Mouse (Mus musculus) limb, embryonic 14.5 days (tissue): Measurements from ENCODE around the gene Defb28. TPM values are rescaled to one million over a fixed set of nuclear protein-coding genes. Genes with fewer than 3 reads are reported as not detected.
A peak's percentile ranks its signal among the peaks of the same experiment; 100 is the strongest.

Source experiments
- ATAC-seq: fragments of 200-750 bp; cut with Nextera tagmentation; 2 replicates; pipeline ENCODE4 v1.8.0; 2017; ENCODE audit warnings: low read depth, moderate number of reproducible peaks, moderate TSS enrichment; ENCODE audit not compliant: low FRiP score
- DNase-seq: peaks from one replicate; pipeline ENCODE4 v3.0.0-alpha.2; 2015; ENCODE audit warnings: low spot score
- H3K27ac ChIP-seq: fragments of 300-500 bp; sonication (generic); replicated peaks from 2 replicates; pipeline ENCODE4 v1.5.1; 2014; ENCODE audit warnings: low read depth, mild to moderate bottlenecking, low read length, moderate library complexity, mixed read lengths
- H3K27me3 ChIP-seq: fragments of 300-500 bp; sonication (generic); 2 replicates; pipeline ENCODE4 v1.6.1; 2014; ENCODE audit warnings: low read length, mixed read lengths; ENCODE audit not compliant: control insufficient read depth, insufficient read depth
- H3K36me3 ChIP-seq: fragments of 300-500 bp; sonication (generic); 2 replicates; pipeline ENCODE4 v1.6.1; 2014; ENCODE audit warnings: mild to moderate bottlenecking, low read length, moderate library complexity, mixed read lengths; ENCODE audit not compliant: control insufficient read depth, insufficient read depth
- H3K4me1 ChIP-seq: fragments of 300-500 bp; sonication (generic); 2 replicates; pipeline ENCODE4 v1.6.1; 2014; ENCODE audit warnings: antibody characterized with exemption, low read length, mixed read lengths; ENCODE audit not compliant: control insufficient read depth, insufficient read depth
- H3K4me2 ChIP-seq: fragments of 300-500 bp; sonication (generic); replicated peaks from 2 replicates; pipeline ENCODE4 v1.6.1; 2014; ENCODE audit warnings: low read depth, mild to moderate bottlenecking, low read length, moderate library complexity; ENCODE audit not compliant: severe bottlenecking
- H3K4me3 ChIP-seq: fragments of 300-500 bp; sonication (generic); replicated peaks from 2 replicates; pipeline ENCODE4 v1.5.1; 2014; ENCODE audit warnings: low read length
- H3K9ac ChIP-seq: fragments of 300-500 bp; sonication (generic); 2 replicates; pipeline ENCODE4 v1.6.1; 2014; ENCODE audit warnings: mild to moderate bottlenecking, low read depth, low read length, moderate library complexity; ENCODE audit not compliant: severe bottlenecking
- H3K9me3 ChIP-seq: fragments of 300-500 bp; sonication (generic); 2 replicates; pipeline ENCODE4 v1.6.1; 2016; ENCODE audit warnings: low read length; ENCODE audit not compliant: control insufficient read depth
- POLR2A ChIP-seq: fragments of 200-500 bp; IDR thresholded peaks from 2 replicates; pipeline ENCODE4 v1.8.0; 2012; ENCODE audit warnings: inconsistent platforms, mild to moderate bottlenecking, moderate library complexity, borderline replicate concordance; ENCODE audit not compliant: insufficient read depth, insufficient read length; ENCODE audit errors: extremely low read depth
- WGBS: fragments of 180-500 bp; shearing (Covaris S2); extraction: QIAGEN DNeasy Blood & Tissue Kit; methylation state at CpG from one replicate; pipeline ENCODE4 v1.1.7; 2014; 5-methylcytosine and 5-hydroxymethylcytosine counted together
- polyA plus RNA-seq, 2 experiments: library from polyadenylated mRNA; depleted of rRNA in 1 of 2; stranded (reverse) in 1 of 2; unstranded in 1 of 2; fragments of >200 nt; fragmentation: Nextera tagmentation in 1 of 2; extraction: Ambion mirVana in 1 of 2; gene quantifications; 2 replicates each; pipeline versions ENCODE4 v1.2.1 to v1.2.3; 2012 to 2014

The Defb28 gene
- polyA plus RNA-seq, 2 experiments: not detected

GRCm38 (mm10) chr2:152553774-152554423, 35.8 kb downstream of the Defb28 start:
- Histone ChIP-seq H3K9ac (no peak overlapping the region), H3K36me3 (no peaks in the 10 kb centered on the region), H3K9me3 (no peaks in the 10 kb centered on the region), H3K27me3 (no peaks in the 10 kb centered on the region), H3K4me1 (no peaks in the 10 kb centered on the region), H3K4me3 (no peak overlapping the region), H3K27ac (no peak overlapping the region), H3K4me2 (0 out of 2 replicates have a peak overlapping the region, but pooled peaks have one; percentile 25)
- DNase-seq (peak; percentile 67), ATAC-seq (no peak)
- TF ChIP-seq POLR2A: no peak
- 12% methylated on average over 16 of the region's 16 CpGs for WGBS

DNA sequence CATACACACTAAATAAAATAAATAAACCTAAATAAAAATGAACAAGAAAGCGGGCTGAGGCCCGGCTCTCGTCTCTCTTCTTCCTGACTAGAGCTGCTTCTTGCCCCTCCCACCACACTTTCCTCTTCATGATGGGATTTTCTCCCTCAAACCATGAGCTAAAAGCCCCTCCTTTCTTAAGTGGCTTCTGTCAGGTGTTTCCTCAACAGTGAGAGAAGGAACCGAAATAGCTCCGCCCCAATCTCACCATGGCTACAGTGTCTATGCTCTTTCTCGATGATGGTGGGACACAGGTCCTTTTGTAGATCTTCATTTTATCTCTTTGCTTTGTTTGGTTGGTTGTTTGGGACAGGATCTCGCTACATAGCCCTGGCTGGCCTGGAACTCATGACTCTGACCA, 38.6 kb downstream of the Defb28 start:
- WGBS: 83% methylated on average over 7 of the region's 7 CpGs
- TF ChIP-seq POLR2A: no peak
- no peaks in the 10 kb centered on the region for H3K9me3 ChIP-seq
- H3K4me3 ChIP-seq: no peak overlapping the region
- ATAC-seq (no peak), DNase-seq (no peak)
- H3K9ac ChIP-seq: no peak overlapping the region
- no peak overlapping the region for H3K27ac ChIP-seq
- no peaks in the 10 kb centered on the region for H3K4me1 ChIP-seq
- H3K4me2 ChIP-seq: no peak overlapping the region
- H3K27me3 ChIP-seq: no peaks in the 10 kb centered on the region
- no peaks in the 10 kb centered on the region for H3K36me3 ChIP-seq

DNA sequence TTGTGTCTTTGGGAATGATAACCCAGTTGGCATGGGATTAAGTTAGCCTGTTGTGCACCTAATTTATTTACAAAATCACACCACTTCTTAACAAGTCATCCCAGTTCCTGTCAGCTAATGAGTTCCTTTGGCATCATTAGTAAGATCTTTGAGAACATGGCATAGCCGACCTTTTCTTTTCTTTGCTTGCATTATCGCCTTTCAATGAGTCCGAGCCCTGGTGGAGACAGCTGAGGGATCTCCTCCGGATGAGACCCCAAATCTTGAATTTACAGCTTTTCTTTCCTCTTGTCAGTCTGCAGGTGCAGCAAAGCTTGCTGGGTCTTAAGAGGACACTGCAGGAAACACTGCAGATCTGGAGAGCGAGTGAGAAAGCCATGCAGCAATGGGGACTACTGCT, 51.0 kb downstream of the Defb28 start, which contains the start of gene Gm17416:
Gene Gm17416, plus strand, starts transcription at position 301 of the 400 bp plus-strand sequence.
- no peaks in the 10 kb centered on the region for H3K4me1 ChIP-seq
- H3K9ac ChIP-seq: no peak within 1 kb of the TSS
- no peak for TF ChIP-seq POLR2A
- 92% methylated on average over 5 of the region's 5 CpGs for WGBS
- no peak within 1 kb of the TSS for H3K4me2 ChIP-seq
- H3K27ac ChIP-seq: no peak within 1 kb of the TSS
- no peaks in the 10 kb centered on the region for H3K27me3 ChIP-seq
- DNase-seq (no peak), ATAC-seq (no peak)
- no peak within 1 kb of the TSS for H3K4me3 ChIP-seq
- H3K36me3 ChIP-seq: no peaks in the 10 kb centered on the region
- H3K9me3 ChIP-seq: no peaks in the 10 kb centered on the region

GRCm38 (mm10) chr2:152569881-152570280, 51.8 kb downstream of the Defb28 start:
- no peaks in the 10 kb centered on the region for H3K4me1 ChIP-seq
- no peak for TF ChIP-seq POLR2A
- no peaks in the 10 kb centered on the region for H3K27me3 ChIP-seq
- DNase-seq: no peak
- no peaks in the 10 kb centered on the region for H3K36me3 ChIP-seq
- H3K4me2 ChIP-seq: no peak overlapping the region
- no peak overlapping the region for H3K4me3 ChIP-seq
- ATAC-seq: no peak
- H3K27ac ChIP-seq: no peak overlapping the region
- 70% methylated on average over 4 of the region's 4 CpGs for WGBS
- H3K9ac ChIP-seq: no peak overlapping the region
- no peaks in the 10 kb centered on the region for H3K9me3 ChIP-seq

GRCm38 (mm10) chr2:152570313-152570712, 52.3 kb downstream of the Defb28 start:
- ATAC-seq (no peak), DNase-seq (no peak)
- no peaks in the 10 kb centered on the region for H3K9me3 ChIP-seq
- TF ChIP-seq POLR2A: no peak
- no peak overlapping the region for H3K9ac ChIP-seq
- 83% methylated on average over 6 of the region's 6 CpGs for WGBS
- H3K36me3 ChIP-seq: no peaks in the 10 kb centered on the region
- H3K27ac ChIP-seq: no peak overlapping the region
- no peaks in the 10 kb centered on the region for H3K4me1 ChIP-seq
- H3K4me2 ChIP-seq: no peak overlapping the region
- H3K27me3 ChIP-seq: no peaks in the 10 kb centered on the region
- H3K4me3 ChIP-seq: no peak overlapping the region

Other genes starting within 250 kb of the Defb28 start
- gene Tbc1d20, start 224.4 kb upstream of the Defb28 start, polyA plus RNA-seq (2012; rRNA removed): 63.1 and 71.2 TPM in 2 replicates
- gene Tbc1d20, start 224.4 kb upstream of the Defb28 start, polyA plus RNA-seq (2014; fragmentation: Nextera tagmentation; extraction: Ambion mirVana): 32.0 and 39.3 TPM in 2 replicates
- gene Rbck1, start 185.6 kb upstream of the Defb28 start, polyA plus RNA-seq (2012; rRNA removed): 219 and 287 TPM in 2 replicates
- gene Rbck1, start 185.6 kb upstream of the Defb28 start, polyA plus RNA-seq (2014; fragmentation: Nextera tagmentation; extraction: Ambion mirVana): 89.5 and 94.1 TPM in 2 replicates
- 0.77 and 0.99 TPM in 2 replicates for gene Trib3, start 174.2 kb upstream of the Defb28 start, polyA plus RNA-seq (2012; rRNA removed)
- 1.2 and 1.4 TPM in 2 replicates for gene Trib3, start 174.2 kb upstream of the Defb28 start, polyA plus RNA-seq (2014; fragmentation: Nextera tagmentation; extraction: Ambion mirVana)
- 3.6 and 4.9 TPM in 2 replicates for gene Nrsn2, start 141.6 kb upstream of the Defb28 start, polyA plus RNA-seq (2012; rRNA removed)
- 2.5 and 2.7 TPM in 2 replicates for gene Nrsn2, start 141.6 kb upstream of the Defb28 start, polyA plus RNA-seq (2014; fragmentation: Nextera tagmentation; extraction: Ambion mirVana)
- gene Sox12, start 120.2 kb upstream of the Defb28 start, polyA plus RNA-seq (2012; rRNA removed): 48.8 and 60.7 TPM in 2 replicates
- 13.5 and 17.1 TPM in 2 replicates for gene Sox12, start 120.2 kb upstream of the Defb28 start, polyA plus RNA-seq (2014; fragmentation: Nextera tagmentation; extraction: Ambion mirVana)
- gene Zcchc3, start 103.2 kb upstream of the Defb28 start, polyA plus RNA-seq (2012; rRNA removed): 33.5 and 35.6 TPM in 2 replicates
- gene Zcchc3, start 103.2 kb upstream of the Defb28 start, polyA plus RNA-seq (2014; fragmentation: Nextera tagmentation; extraction: Ambion mirVana): 38.1 and 47.0 TPM in 2 replicates
- gene 6820408C15Rik, start 102.7 kb upstream of the Defb28 start, polyA plus RNA-seq (2012; rRNA removed): 0.28 and 0.41 TPM in 2 replicates
- gene 6820408C15Rik, start 102.7 kb upstream of the Defb28 start, polyA plus RNA-seq (2014; fragmentation: Nextera tagmentation; extraction: Ambion mirVana): 0.18 and 0.30 TPM in 2 replicates
- not detected in 2 replicates for gene Defb23, start 53.6 kb upstream of the Defb28 start, polyA plus RNA-seq (2012; rRNA removed)
- not detected in 2 replicates for gene Defb23, start 53.6 kb upstream of the Defb28 start, polyA plus RNA-seq (2014; fragmentation: Nextera tagmentation; extraction: Ambion mirVana)
- gene Defb20, start 41.2 kb upstream of the Defb28 start, polyA plus RNA-seq (2012; rRNA removed): 0.12 TPM in 1 of 2 replicates, not detected in the other
- not detected in 2 replicates for gene Defb20, start 41.2 kb upstream of the Defb28 start, polyA plus RNA-seq (2014; fragmentation: Nextera tagmentation; extraction: Ambion mirVana)
- gene Defb22, start 28.1 kb upstream of the Defb28 start, polyA plus RNA-seq (2012; rRNA removed): 0.13 TPM in 1 of 2 replicates, not detected in the other
- not detected in 2 replicates for gene Defb22, start 28.1 kb upstream of the Defb28 start, polyA plus RNA-seq (2014; fragmentation: Nextera tagmentation; extraction: Ambion mirVana)
- not detected in 2 replicates for gene Defb26, start 6.6 kb upstream of the Defb28 start, polyA plus RNA-seq (2012; rRNA removed)
- not detected in 2 replicates for gene Defb26, start 6.6 kb upstream of the Defb28 start, polyA plus RNA-seq (2014; fragmentation: Nextera tagmentation; extraction: Ambion mirVana)
- gene Defb29, start 21.8 kb downstream of the Defb28 start, polyA plus RNA-seq (2012; rRNA removed): not detected in 2 replicates
- gene Defb29, start 21.8 kb downstream of the Defb28 start, polyA plus RNA-seq (2014; fragmentation: Nextera tagmentation; extraction: Ambion mirVana): not detected in 2 replicates
- not detected in 2 replicates for gene Gm17416, start 51.1 kb downstream of the Defb28 start, polyA plus RNA-seq (2012; rRNA removed)
- gene Gm17416, start 51.1 kb downstream of the Defb28 start, polyA plus RNA-seq (2014; fragmentation: Nextera tagmentation; extraction: Ambion mirVana): not detected in 2 replicates
- gene Defb21, start 54.5 kb downstream of the Defb28 start, polyA plus RNA-seq (2012; rRNA removed): not detected in 2 replicates
- not detected in 2 replicates for gene Defb21, start 54.5 kb downstream of the Defb28 start, polyA plus RNA-seq (2014; fragmentation: Nextera tagmentation; extraction: Ambion mirVana)
- not detected in 2 replicates for gene Defb19, start 62.1 kb downstream of the Defb28 start, polyA plus RNA-seq (2012; rRNA removed)
- gene Defb19, start 62.1 kb downstream of the Defb28 start, polyA plus RNA-seq (2014; fragmentation: Nextera tagmentation; extraction: Ambion mirVana): not detected in 2 replicates
- gene Defb45, start 81.1 kb downstream of the Defb28 start, polyA plus RNA-seq (2012; rRNA removed): not detected in 2 replicates
- gene Defb45, start 81.1 kb downstream of the Defb28 start, polyA plus RNA-seq (2014; fragmentation: Nextera tagmentation; extraction: Ambion mirVana): not detected in 2 replicates
- not detected in 2 replicates for gene Defb36, start 86.1 kb downstream of the Defb28 start, polyA plus RNA-seq (2012; rRNA removed)
- not detected in 2 replicates for gene Defb36, start 86.1 kb downstream of the Defb28 start, polyA plus RNA-seq (2014; fragmentation: Nextera tagmentation; extraction: Ambion mirVana)
- 0.68 and 0.77 TPM in 2 replicates for gene Defb25, start 104.8 kb downstream of the Defb28 start, polyA plus RNA-seq (2012; rRNA removed)
- 1.6 and 3.2 TPM in 2 replicates for gene Defb25, start 104.8 kb downstream of the Defb28 start, polyA plus RNA-seq (2014; fragmentation: Nextera tagmentation; extraction: Ambion mirVana)
- 3.9 and 4.7 TPM in 2 replicates for gene Rem1, start 108.7 kb downstream of the Defb28 start, polyA plus RNA-seq (2012; rRNA removed)
- gene Rem1, start 108.7 kb downstream of the Defb28 start, polyA plus RNA-seq (2014; fragmentation: Nextera tagmentation; extraction: Ambion mirVana): 2.6 and 4.4 TPM in 2 replicates
- 148 and 194 TPM in 2 replicates for gene H13, start 151.2 kb downstream of the Defb28 start, polyA plus RNA-seq (2012; rRNA removed)
- 151 and 153 TPM in 2 replicates for gene H13, start 151.2 kb downstream of the Defb28 start, polyA plus RNA-seq (2014; fragmentation: Nextera tagmentation; extraction: Ambion mirVana)
- gene Mcts2, start 168.8 kb downstream of the Defb28 start, polyA plus RNA-seq (2012; rRNA removed): 11.8 and 18.6 TPM in 2 replicates
- 26.8 and 27.2 TPM in 2 replicates for gene Mcts2, start 168.8 kb downstream of the Defb28 start, polyA plus RNA-seq (2014; fragmentation: Nextera tagmentation; extraction: Ambion mirVana)
- gene Id1, start 218.0 kb downstream of the Defb28 start, polyA plus RNA-seq (2012; rRNA removed): 444 and 565 TPM in 2 replicates
- gene Id1, start 218.0 kb downstream of the Defb28 start, polyA plus RNA-seq (2014; fragmentation: Nextera tagmentation; extraction: Ambion mirVana): 184 and 198 TPM in 2 replicates
- 21.7 and 23.7 TPM in 2 replicates for gene Cox4i2, start 235.9 kb downstream of the Defb28 start, polyA plus RNA-seq (2012; rRNA removed)
- 33.6 and 34.7 TPM in 2 replicates for gene Cox4i2, start 235.9 kb downstream of the Defb28 start, polyA plus RNA-seq (2014; fragmentation: Nextera tagmentation; extraction: Ambion mirVana)